Mouse (Mus musculus): Measurements from ENCODE around the gene Tapbpl.

DNA sequence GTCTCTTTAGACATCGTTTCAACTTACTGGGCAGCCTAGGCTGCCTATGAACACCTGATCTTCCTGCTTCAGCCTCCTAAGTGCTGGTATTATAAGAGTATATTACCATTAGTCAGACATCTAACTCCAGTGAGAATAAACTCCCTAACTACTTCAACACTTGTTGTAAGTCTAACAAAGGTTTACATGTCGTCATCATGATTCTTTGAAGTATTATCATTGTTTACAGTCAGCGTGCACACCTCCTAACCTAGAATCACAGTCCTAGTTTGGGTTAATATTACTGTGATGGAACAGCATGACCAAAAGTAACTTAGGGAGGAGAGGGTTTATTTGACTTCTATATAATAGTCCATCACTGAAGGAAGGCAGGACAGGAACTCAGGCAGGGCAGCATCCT, 35.8 kb upstream of the Tapbpl start:
- TF ChIP-seq CTCF (IDR thresholded peaks at IDR 0.05; ENCODE audit: extremely low read depth, insufficient read depth, low read length): no peak
- no peak for TF ChIP-seq POLR2A (IDR thresholded peaks at IDR 0.05; ENCODE audit: extremely low read depth, insufficient read depth, low read length)

Measured in cortical plate, adult 2 months (tissue).